Mouse (Mus musculus): ENCODE measurements at regions not wholly inside any gene's neighbourhood (a gene's known extent, or its start where the extent isn't known, plus 50 kb on each side); places are given as distances from the start of the nearest gene placed in this dataset.

- Histone ChIP-seq H3K4me1 (replicated peaks; ENCODE audit: control insufficient read depth, insufficient read depth) (no peaks in the 10 kb centered on the region), H3K9ac (ENCODE audit: low read length) (no peak overlapping the region), H3K9me3 (ENCODE audit: control insufficient read depth, low read length) (no peaks in the 10 kb centered on the region), H3K27ac (replicated peaks) (no peak overlapping the region), H3K27me3 (ENCODE audit: control insufficient read depth, insufficient read depth, low read length) (no peaks in the 10 kb centered on the region), H3K4me2 (replicated peaks; ENCODE audit: low read depth) (no peak overlapping the region), H3K4me3 (ENCODE audit: low read depth, low read length) (no peak overlapping the region), H3K36me3 (ENCODE audit: control insufficient read depth, insufficient read depth, low read length) (no peaks in the 10 kb centered on the region)
- peak; percentile 43 for DNase-seq (ENCODE audit: low spot score)
- no peak for ATAC-seq (ENCODE audit: low FRiP score, low TSS enrichment)
- TF ChIP-seq EP300 (optimal IDR thresholded peaks at IDR 0.05) (no peak), CTCF (IDR thresholded peaks at IDR 0.05; ENCODE audit: low read depth) (no peak)
- WGBS = 42% methylated on average over 5 of the region's 5 CpGs
Measured at GRCm38 (mm10) chr8:15438546-15438945, 392.7 kb upstream of the BB014433 start.

- no peaks in the 10 kb centered on the region for H3K4me1 ChIP-seq (replicated peaks; ENCODE audit: control insufficient read depth, insufficient read depth)
- no peaks in the 10 kb centered on the region for H3K9me3 ChIP-seq (ENCODE audit: control insufficient read depth, low read length)
- H3K36me3 ChIP-seq (ENCODE audit: control insufficient read depth, insufficient read depth, low read length) = no peaks in the 10 kb centered on the region
- H3K27ac ChIP-seq (replicated peaks) = no peak overlapping the region
- ATAC-seq (ENCODE audit: low FRiP score, low TSS enrichment) (no peak), DNase-seq (ENCODE audit: low spot score) (no peak)
- TF ChIP-seq EP300 (optimal IDR thresholded peaks at IDR 0.05) (no peak), CTCF (IDR thresholded peaks at IDR 0.05; ENCODE audit: low read depth) (no peak)
- 44% methylated on average over 4 of the region's 4 CpGs for WGBS
- H3K4me3 ChIP-seq (ENCODE audit: low read depth, low read length) = no peak overlapping the region
- no peak overlapping the region for H3K4me2 ChIP-seq (replicated peaks; ENCODE audit: low read depth)
- no peak overlapping the region for H3K9ac ChIP-seq (ENCODE audit: low read length)
- H3K27me3 ChIP-seq (ENCODE audit: control insufficient read depth, insufficient read depth, low read length) = no peaks in the 10 kb centered on the region
Measured at GRCm38 (mm10) chr8:15394722-15395115, 348.8 kb upstream of the BB014433 start.

GRCm38 (mm10) chr8:15393936-15394721 is 348.3 kb upstream of the BB014433 start:
- ATAC-seq (ENCODE audit: low FRiP score, low TSS enrichment) (no peak), DNase-seq (ENCODE audit: low spot score) (no peak)
- no peaks in the 10 kb centered on the region for H3K27me3 ChIP-seq (ENCODE audit: control insufficient read depth, insufficient read depth, low read length)
- H3K27ac ChIP-seq (replicated peaks) = no peak overlapping the region
- no peaks in the 10 kb centered on the region for H3K4me1 ChIP-seq (replicated peaks; ENCODE audit: control insufficient read depth, insufficient read depth)
- H3K9me3 ChIP-seq (ENCODE audit: control insufficient read depth, low read length) = no peaks in the 10 kb centered on the region
- H3K4me3 ChIP-seq (ENCODE audit: low read depth, low read length) = no peak overlapping the region
- no peak overlapping the region for H3K4me2 ChIP-seq (replicated peaks; ENCODE audit: low read depth)
- H3K36me3 ChIP-seq (ENCODE audit: control insufficient read depth, insufficient read depth, low read length) = no peaks in the 10 kb centered on the region
- no peak for TF ChIP-seq CTCF (IDR thresholded peaks at IDR 0.05; ENCODE audit: low read depth)
- WGBS = 79% methylated on average over 5 of the region's 5 CpGs
- H3K9ac ChIP-seq (ENCODE audit: low read length) = no peak overlapping the region

GRCm38 (mm10) chr8:15392056-15392455 is 346.2 kb upstream of the BB014433 start:
- H3K36me3 ChIP-seq (ENCODE audit: control insufficient read depth, insufficient read depth, low read length) = no peaks in the 10 kb centered on the region
- DNase-seq (ENCODE audit: low spot score) (no peak), ATAC-seq (ENCODE audit: low FRiP score, low TSS enrichment) (no peak)
- 52% methylated on average over 4 of the region's 4 CpGs for WGBS
- no peaks in the 10 kb centered on the region for H3K9me3 ChIP-seq (ENCODE audit: control insufficient read depth, low read length)
- TF ChIP-seq EP300 (optimal IDR thresholded peaks at IDR 0.05) (no peak), CTCF (IDR thresholded peaks at IDR 0.05; ENCODE audit: low read depth) (no peak)
- no peaks in the 10 kb centered on the region for H3K27me3 ChIP-seq (ENCODE audit: control insufficient read depth, insufficient read depth, low read length)
- no peak overlapping the region for H3K4me2 ChIP-seq (replicated peaks; ENCODE audit: low read depth)
- H3K4me1 ChIP-seq (replicated peaks; ENCODE audit: control insufficient read depth, insufficient read depth) = no peaks in the 10 kb centered on the region
- no peak overlapping the region for H3K27ac ChIP-seq (replicated peaks)
- H3K9ac ChIP-seq (ENCODE audit: low read length) = no peak overlapping the region
- no peak overlapping the region for H3K4me3 ChIP-seq (ENCODE audit: low read depth, low read length)

- WGBS = 86% methylated on average over 5 of the region's 5 CpGs
- H3K4me1 ChIP-seq (replicated peaks; ENCODE audit: control insufficient read depth, insufficient read depth) = no peaks in the 10 kb centered on the region
- H3K4me3 ChIP-seq (ENCODE audit: low read depth, low read length) = no peak overlapping the region
- ATAC-seq (ENCODE audit: low FRiP score, low TSS enrichment) = no peak
- no peaks in the 10 kb centered on the region for H3K27me3 ChIP-seq (ENCODE audit: control insufficient read depth, insufficient read depth, low read length)
- H3K36me3 ChIP-seq (ENCODE audit: control insufficient read depth, insufficient read depth, low read length) = no peaks in the 10 kb centered on the region
- no peaks in the 10 kb centered on the region for H3K9me3 ChIP-seq (ENCODE audit: control insufficient read depth, low read length)
- no peak overlapping the region for H3K27ac ChIP-seq (replicated peaks)
- H3K9ac ChIP-seq (ENCODE audit: low read length) = no peak overlapping the region
- TF ChIP-seq CTCF (IDR thresholded peaks at IDR 0.05; ENCODE audit: low read depth) = no peak
- no peak for TF ChIP-seq EP300 (optimal IDR thresholded peaks at IDR 0.05)
- DNase-seq (ENCODE audit: low spot score) = no peak
- H3K4me2 ChIP-seq (replicated peaks; ENCODE audit: low read depth) = no peak overlapping the region
Measured at GRCm38 (mm10) chr8:15388791-15389190, 342.9 kb upstream of the BB014433 start.

- H3K27ac ChIP-seq (replicated peaks) = no peak overlapping the region
- H3K4me3 ChIP-seq (ENCODE audit: low read depth, low read length) = no peak overlapping the region
- H3K4me2 ChIP-seq (replicated peaks; ENCODE audit: low read depth) = no peak overlapping the region
- H3K9me3 ChIP-seq (ENCODE audit: control insufficient read depth, low read length) = no peaks in the 10 kb centered on the region
- no peak for DNase-seq (ENCODE audit: low spot score)
- no peak for TF ChIP-seq CTCF (IDR thresholded peaks at IDR 0.05; ENCODE audit: low read depth)
- no peak for TF ChIP-seq EP300 (optimal IDR thresholded peaks at IDR 0.05)
- H3K27me3 ChIP-seq (ENCODE audit: control insufficient read depth, insufficient read depth, low read length) = no peaks in the 10 kb centered on the region
- H3K4me1 ChIP-seq (replicated peaks; ENCODE audit: control insufficient read depth, insufficient read depth) = no peaks in the 10 kb centered on the region
- H3K36me3 ChIP-seq (ENCODE audit: control insufficient read depth, insufficient read depth, low read length) = no peaks in the 10 kb centered on the region
- WGBS = 65% methylated on average over 2 of the region's 2 CpGs
- H3K9ac ChIP-seq (ENCODE audit: low read length) = no peak overlapping the region
- ATAC-seq (ENCODE audit: low FRiP score, low TSS enrichment) = no peak
Measured at GRCm38 (mm10) chr8:15367063-15367462, 321.2 kb upstream of the BB014433 start.

Measured in stomach, postnatal 0 days (tissue).